Mouse (Mus musculus): ENCODE measurements around the gene Bmp2k.
A peak's percentile ranks its signal among the peaks of the same experiment; 100 is the strongest.

Gene Bmp2k

GRCm38 (mm10) chr5:97108333-97108732 lies 110.8 kb downstream of the Bmp2k start:
- no peak for DNase-seq

DNA sequence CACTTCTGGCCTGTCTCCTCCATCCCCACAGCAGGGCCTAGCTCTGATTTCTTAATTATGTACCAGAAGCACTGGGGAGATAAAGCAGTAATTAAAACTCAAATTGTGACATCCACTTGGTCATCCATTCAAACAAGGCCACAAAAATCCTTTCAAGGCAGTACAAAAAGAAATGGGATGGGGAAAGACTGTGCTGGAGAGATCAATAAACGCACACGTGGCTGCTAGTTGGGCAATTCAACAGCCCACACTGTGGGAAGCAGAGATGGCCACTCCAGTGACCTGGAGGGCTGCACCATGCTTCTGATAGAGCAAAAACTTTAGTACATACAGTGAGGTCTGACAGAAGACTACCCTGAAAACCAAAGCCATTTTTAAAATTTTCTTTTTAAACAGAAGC lies 112.6 kb downstream of the Bmp2k start:
- no peak for DNase-seq

DNA sequence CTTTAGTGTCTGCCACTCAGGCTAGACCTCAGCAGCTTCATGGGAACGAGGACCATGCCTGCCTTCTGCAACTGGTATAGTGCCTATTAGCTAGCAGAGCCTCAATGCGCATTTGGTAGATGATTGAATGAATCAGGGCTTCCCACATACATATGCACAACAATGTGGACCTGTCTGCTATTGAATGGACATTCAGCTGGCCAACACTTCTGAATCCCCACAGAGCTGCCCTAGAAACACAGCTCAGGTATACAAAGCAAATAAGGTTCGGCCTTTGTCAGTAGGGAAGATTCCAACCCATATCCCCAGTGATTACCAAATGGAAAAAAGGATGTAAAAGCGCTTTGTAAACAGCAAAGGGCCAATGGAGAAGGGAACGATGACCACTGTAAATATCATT lies 113.2 kb downstream of the Bmp2k start:
- peak; percentile 30 to 33 for DNase-seq

- DNase-seq = peak; percentile 99
These were observed 113.9 kb downstream of the Bmp2k start, which contains the start of gene Paqr3 for GRCm38 (mm10) chr5:97111207-97111910. Gene Paqr3, minus strand, starts transcription at chr5:97111596.

DNA sequence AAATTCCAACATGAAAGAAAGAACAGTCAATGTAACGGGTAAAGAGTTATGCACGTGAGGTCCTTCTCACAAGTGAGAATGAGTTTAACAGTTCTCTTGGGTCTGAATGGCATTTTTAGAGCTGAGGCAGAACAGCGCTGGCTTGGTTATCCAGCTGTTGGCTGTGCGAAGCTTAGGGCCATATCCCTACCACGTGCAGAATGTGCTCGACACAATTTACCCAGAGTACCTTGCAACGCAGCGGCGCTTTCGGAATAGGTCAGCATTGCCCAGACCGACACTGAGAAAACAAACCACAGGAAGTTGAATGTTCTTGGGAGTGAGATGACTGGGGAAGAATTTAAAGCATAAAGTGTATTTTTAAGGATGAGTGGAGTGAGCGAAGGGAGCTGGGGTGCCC lies 127.5 kb downstream of the Bmp2k start:
- no peak for DNase-seq

- no peak for DNase-seq
These were observed 128.0 kb downstream of the Bmp2k start for GRCm38 (mm10) chr5:97125459-97125970.

DNA sequence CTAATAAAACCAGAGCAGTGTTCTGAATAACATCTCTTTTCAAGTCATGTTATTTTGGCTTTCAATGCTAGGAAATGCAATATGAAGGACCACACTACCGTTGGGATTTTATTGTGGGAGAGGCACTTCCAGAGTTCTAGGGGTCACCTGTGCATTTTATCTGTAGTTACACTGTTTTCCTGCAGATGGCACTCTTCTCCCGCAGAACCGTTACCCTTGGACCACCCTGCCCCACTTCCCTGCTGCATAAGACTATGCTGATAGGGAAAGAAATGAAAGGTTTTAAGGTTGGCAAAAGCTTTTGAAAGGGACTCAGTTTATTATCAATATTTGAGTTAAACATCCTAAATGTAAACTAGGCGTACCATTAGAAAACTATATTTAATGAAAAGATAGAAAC lies 128.5 kb downstream of the Bmp2k start:
- DNase-seq = peak; percentile 42 to 72

- DNase-seq = no peak
These were observed 129.8 kb downstream of the Bmp2k start for GRCm38 (mm10) chr5:97127284-97127683.

DNA sequence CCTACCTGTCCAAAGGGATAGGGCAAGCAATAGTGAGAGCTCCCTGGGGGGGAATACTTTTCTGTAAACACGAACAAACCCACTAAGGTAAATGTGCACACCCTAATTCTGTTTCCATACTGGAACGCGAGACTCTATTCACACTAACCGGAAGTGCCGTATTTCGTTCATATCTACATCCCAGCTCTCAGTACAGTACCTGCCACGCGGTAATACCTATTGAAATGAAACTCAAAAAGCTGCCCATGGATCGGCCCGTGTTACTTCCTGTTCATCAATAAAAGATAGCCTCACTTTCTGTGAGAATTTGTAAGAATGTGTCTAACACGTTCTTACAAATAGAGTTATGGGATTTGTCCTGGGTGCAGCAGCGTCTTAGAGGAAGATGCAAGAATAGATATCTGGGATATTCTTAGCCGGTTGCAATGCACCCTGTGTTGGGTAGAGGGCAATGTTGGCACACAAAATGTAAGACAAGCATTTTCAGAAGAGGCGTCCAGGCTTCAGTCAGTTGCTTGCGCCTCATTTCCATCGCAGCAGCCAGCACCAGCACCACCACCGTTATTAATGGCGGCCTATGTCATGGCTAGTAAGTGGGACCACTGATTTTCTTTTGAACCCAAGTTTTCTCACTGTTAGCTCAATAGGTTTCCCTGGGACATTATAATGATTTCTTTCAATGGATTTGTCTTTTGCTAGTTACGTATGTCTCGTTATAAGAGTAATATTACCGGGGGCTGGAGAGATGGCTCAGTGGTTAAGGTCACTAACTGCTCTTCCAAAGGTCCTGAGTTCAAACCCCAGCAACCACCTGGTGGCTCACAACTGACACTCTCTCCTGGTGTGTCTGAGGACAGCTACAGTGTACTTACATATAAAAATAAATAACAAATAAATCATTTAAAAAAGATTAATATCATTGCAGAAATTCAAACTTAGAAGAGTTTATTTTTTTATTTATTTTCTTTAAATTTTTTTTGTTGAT lies 131.0 kb downstream of the Bmp2k start:
- peak; percentile 76 to 85 for DNase-seq

GRCm38 (mm10) chr5:97129589-97129988 lies 132.1 kb downstream of the Bmp2k start:
- no peak for DNase-seq

DNA sequence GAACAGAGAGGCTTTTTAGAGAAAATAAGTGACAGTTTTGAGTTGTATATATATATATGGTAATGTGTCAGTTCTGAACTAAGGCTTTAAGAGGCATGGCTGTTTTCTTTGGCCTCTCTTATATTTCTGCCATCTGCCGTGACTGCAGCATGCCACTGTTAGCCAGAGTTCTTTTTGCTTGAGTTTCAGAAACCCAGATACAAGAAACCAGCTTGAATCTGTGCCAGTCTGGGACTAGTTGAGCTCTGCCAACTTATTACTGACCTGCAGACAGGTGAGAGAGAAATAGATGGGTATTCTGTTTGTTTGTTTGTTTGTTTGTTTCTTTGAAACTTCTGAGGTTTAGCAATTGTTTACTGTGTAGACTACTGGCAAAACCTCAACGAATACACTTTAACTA lies 137.8 kb downstream of the Bmp2k start:
- no peak for DNase-seq

Data from cerebellum, postnatal 25 days (tissue).